Mouse (Mus musculus): ENCODE results near the gene Trim66.

DNA sequence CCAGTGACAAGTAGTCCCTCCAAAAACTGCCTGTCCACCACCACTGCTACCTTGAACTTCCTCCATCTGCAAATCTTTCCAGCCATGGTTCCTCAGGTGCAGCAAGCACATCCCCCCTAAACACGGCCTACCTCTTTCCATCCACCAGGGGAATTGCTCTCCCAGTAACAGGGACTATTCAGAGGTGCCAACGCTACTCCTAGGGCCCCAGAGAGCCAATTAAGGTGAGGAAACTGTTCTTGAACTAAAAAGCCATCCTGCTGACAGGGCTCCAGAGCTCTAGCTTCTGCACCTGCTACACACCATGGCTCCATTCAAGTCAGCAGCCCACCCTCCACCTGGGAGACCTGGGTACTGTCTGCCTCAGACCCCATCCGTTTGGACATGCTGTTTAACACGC is 10.4 kb downstream of the Trim66 start:
- TF ChIP-seq GATA2 (IDR thresholded peaks at IDR 0.05; ENCODE audit: borderline replicate concordance, low read depth, low read length) = no peak
- no peak for TF ChIP-seq GATA1 (IDR thresholded peaks at IDR 0.05; ENCODE audit: borderline replicate concordance, low read length)
- no peak for TF ChIP-seq CTCF (IDR thresholded peaks at IDR 0.05; ENCODE audit: low read depth, low read length)
